Mouse (Mus musculus) ZHBTc4 (cell line): ENCODE measurements around the gene Brsk1.

Source experiments
- DNase-seq: peaks from one replicate; pipeline ENCODE4 v3.0.0-alpha.2; 2011; ENCODE audit warnings: low read depth, low spot score

Brsk1 gene

DNA sequence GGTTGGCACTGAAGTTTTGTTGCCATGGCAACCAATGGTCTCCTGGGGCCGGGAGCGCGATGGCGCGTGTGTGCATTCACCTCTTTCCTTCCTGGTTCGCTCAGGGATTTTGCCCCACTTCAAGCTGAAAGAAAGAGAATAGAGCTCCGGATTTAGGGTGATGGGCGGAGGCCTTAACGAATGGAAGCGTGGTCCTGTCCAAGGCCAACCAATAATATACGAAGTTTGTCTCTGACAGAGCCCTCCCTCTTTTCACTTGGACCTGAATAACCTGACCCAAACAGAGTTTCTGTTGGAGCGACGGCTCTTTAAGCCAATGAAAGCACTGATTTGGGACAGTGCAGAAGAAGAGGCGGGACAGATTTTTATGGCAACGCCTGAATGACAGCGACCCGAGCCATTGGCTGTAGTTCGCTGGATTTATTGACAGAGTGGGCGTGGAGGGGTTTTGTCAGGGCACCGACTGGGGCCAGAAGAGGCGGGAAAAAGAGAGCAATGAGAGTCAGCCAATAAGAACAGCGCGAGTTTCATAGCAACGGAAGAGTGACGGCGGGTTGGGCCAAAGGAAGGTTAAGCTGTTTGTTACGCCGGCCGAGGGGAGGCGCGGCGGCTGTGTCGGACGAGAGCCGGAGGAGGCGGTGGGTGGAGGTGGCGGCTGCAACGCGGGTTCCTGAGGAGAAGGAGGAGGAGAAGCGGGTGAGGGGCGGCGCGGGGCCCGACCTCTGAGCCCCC is 49.3 kb downstream of the Brsk1 start, which contains the start of gene Kmt5c:
Gene Kmt5c, plus strand, starts transcription at position 572 of the 732 bp plus-strand sequence.
- DNase-seq, result peak; percentile 100

DNA sequence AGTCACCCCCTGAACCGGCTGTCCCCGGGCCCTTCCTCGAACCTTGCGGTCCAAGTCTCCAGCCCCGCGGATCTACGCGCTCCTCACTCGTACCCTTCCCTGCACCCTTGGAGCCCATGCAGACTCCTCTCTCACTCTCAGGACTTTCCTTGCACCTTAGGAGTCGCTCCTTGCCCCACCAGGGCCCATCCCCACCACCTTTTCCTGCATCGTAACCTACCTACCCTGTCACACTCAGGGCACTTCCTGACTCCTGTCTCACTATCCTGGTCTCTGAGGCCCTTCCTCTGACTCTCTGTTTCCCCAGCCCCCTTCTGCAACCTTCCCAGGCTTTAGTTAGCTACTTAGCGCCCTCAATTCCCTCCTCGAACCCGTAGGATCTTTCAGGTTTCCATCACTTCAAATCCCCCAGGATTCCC is 49.9 kb downstream of the Brsk1 start:
- no peak for DNase-seq

- peak; percentile 94 for DNase-seq
These were observed 50.7 kb downstream of the Brsk1 start for GRCm38 (mm10) chr7:4741151-4741550.

- DNase-seq, result peak; percentile 52
These were observed 51.5 kb downstream of the Brsk1 start for GRCm38 (mm10) chr7:4741672-4742481.

GRCm38 (mm10) chr7:4742482-4742819 is 52.0 kb downstream of the Brsk1 start:
- no peak for DNase-seq

- no peak for DNase-seq
These were observed 53.0 kb downstream of the Brsk1 start for GRCm38 (mm10) chr7:4743354-4743753.

DNA sequence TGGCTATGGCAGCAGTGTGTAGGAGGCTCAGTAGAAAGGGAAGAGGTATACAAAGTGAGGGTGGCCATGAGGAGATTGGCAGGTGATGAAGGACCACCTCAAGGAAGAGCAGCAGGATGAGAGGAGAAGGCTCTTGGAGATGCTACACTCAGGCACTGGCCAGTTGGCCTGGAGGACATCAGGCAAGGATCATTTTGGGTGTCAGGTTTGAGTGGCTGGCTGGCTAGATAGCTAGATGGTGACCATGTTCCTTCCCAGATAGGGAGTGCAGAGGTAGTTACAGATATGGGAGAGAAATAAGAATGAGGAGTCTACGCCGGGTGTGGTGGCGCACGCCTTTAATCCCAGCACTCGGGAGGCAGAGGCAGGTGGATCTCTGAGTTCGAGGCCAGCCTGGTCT is 54.5 kb downstream of the Brsk1 start:
- DNase-seq, result no peak

GRCm38 (mm10) chr7:4746326-4746980 is 56.0 kb downstream of the Brsk1 start:
- DNase-seq, result no peak

- DNase-seq, result no peak
These were observed 56.9 kb downstream of the Brsk1 start for GRCm38 (mm10) chr7:4747156-4747899.

DNA sequence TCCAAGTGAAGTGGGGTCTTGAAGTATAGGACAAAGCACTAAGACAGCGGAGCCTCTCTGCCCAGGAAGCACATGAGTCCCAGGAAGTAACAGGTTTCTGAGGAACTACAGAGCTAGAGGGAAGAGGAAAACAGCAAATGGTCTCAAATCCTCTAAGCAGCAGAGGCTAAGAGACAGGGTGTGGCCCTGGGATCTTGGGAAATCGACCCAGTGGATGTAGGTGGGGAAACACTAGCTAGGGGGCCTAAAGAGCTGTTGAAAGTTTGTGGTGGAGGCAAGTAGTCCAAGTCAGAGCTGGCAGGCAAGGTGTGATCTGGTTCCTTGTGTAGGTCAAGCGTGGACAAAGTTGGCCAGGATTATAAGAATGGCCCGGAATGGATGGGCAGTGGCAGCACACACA is 57.9 kb downstream of the Brsk1 start:
- DNase-seq, result peak; percentile 70

- no peak for DNase-seq
These were observed 58.8 kb downstream of the Brsk1 start for GRCm38 (mm10) chr7:4749169-4749568.

GRCm38 (mm10) chr7:4751971-4752820 is 61.8 kb downstream of the Brsk1 start:
- DNase-seq, result peak; percentile 98

- peak; percentile 99 for DNase-seq
These were observed 62.6 kb downstream of the Brsk1 start, which contains the start of gene Cox6b2 for GRCm38 (mm10) chr7:4752821-4753570. Gene Cox6b2 (minus strand): TSS chr7:4753094.

DNA sequence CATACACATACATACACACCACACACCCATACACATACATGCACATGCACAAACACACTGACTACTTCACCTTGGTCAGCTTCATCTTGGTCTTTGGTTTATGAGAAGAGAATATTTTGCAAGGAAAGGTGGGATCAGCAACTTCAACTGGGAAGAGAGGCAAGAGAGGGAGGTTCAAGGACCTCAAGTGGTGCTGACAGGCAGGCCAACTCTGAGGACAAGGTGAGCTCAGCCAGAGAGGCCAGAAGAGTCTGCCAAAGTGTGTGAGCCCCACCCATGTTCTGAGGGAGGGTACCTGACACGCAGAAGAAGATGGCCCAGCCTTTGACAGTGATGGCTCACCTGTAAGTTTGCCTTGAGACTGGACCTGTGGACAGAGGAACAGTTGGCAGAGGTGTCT is 69.3 kb downstream of the Brsk1 start:
- DNase-seq, result no peak

- DNase-seq, result no peak
These were observed 74.7 kb downstream of the Brsk1 start for GRCm38 (mm10) chr7:4764946-4765710.
